In the genomic region with DNA sequence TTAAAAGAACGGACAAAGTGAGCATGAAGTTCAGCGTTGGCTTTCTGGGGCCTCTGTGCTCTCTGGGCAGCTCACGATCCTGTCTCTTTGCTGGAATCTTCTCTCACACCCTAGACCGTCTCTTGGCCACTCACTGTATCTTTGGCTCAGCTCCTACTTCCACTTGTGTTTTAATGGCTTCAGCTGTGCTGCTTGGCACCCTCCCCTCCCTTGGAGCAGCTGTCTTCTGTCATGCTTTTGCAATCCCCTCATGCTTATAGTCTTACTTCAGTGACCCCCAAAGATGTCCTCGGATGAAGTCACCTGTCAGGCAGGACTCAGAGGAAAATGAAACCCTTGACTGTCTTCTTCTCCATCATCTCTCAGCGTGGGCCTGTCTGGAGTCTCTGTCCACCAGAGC, we compare ENCODE assay signal across 13 mouse cellular contexts.
A peak's percentile ranks its signal among the peaks of the same experiment; 100 is the strongest.
DNase-seq lines count a peak whose midpoint lies in the region; ATAC-seq and TF ChIP-seq lines count a peak whose summit lies in the region.
"Had no signal": no experiment of that assay in that cellular context is flagged by ENCODE, and none has a peak within 500 bp of the region (broad histone marks: within the 10 kb centered on the region; RNA-seq: fewer than 3 reads in every experiment).

No protein-coding gene starts in this region.

- WGBS in kidney, postnatal 0 days: 61% methylated on average over 6 of the region's 6 CpGs

- no peak overlapping the region for H3K9ac ChIP-seq in kidney, postnatal 0 days (ENCODE audit: low read depth, low read length)
- H3K9ac ChIP-seq: hindbrain, embryonic 15.5 days; limb, embryonic 13.5 days had no signal

- DNase-seq in cerebellum, postnatal 14 days: peak; percentile 56 to 68
- DNase-seq in cerebellum, adult 9-10 months: no peak
- peak; percentile 50 for DNase-seq in kidney, postnatal 0 days (ENCODE audit: low spot score)
- no peak for DNase-seq in kidney, adult 18-20 months
- DNase-seq in gastrocnemius, postnatal 14 days: peak; percentile 77
- DNase-seq in lung, postnatal 10 days: peak; percentile 58
- no peak for DNase-seq in adipocyte (ENCODE audit: low spot score)
- no peak for DNase-seq in frontal cortex, postnatal 36 days (ENCODE audit: low spot score in 2 of 2)
- DNase-seq: thymus, postnatal 4 days had no signal

- no peak overlapping the region for H3K4me3 ChIP-seq in kidney, postnatal 0 days (replicated peaks; ENCODE audit: low read depth, low read length)
- H3K4me3 ChIP-seq: hindbrain, embryonic 15.5 days; limb, embryonic 13.5 days had no signal

- no peaks in the 10 kb centered on the region for H3K36me3 ChIP-seq in kidney, postnatal 0 days (ENCODE audit: insufficient read depth, low read length)
- H3K36me3 ChIP-seq: hindbrain, embryonic 15.5 days; limb, embryonic 13.5 days had no signal

- intact Hi-C loops in gastrocnemius, postnatal 14 days (cut with DNase I; ENCODE audit: low total_unique reads): no loop called here

- no peaks in the 10 kb centered on the region; the same call in none of the 2 replicates for H3K4me1 ChIP-seq in kidney, postnatal 0 days (replicated peaks; ENCODE audit: insufficient read depth, low read length)
- H3K4me1 ChIP-seq: hindbrain, embryonic 15.5 days had no signal

- TF ChIP-seq CTCF in kidney, postnatal 0 days (IDR thresholded peaks at IDR 0.05; ENCODE audit: low read depth): no peak

- no peak for ATAC-seq in kidney, postnatal 0 days (replicated peaks; ENCODE audit: low FRiP score, low read depth)
- ATAC-seq: activated CD4-positive, CD25-positive, alpha-beta regulatory T cell, adult 4 months had no signal

- no peak overlapping the region for H3K27ac ChIP-seq in kidney, postnatal 0 days
- H3K27ac ChIP-seq: hindbrain, embryonic 15.5 days; limb, embryonic 13.5 days had no signal

- no peak overlapping the region for H3K4me2 ChIP-seq in kidney, postnatal 0 days (ENCODE audit: low read length)
- H3K4me2 ChIP-seq: hindbrain, embryonic 15.5 days; limb, embryonic 13.5 days had no signal

- no peaks in the 10 kb centered on the region for H3K27me3 ChIP-seq in kidney, postnatal 0 days (ENCODE audit: insufficient read depth, low read length)
- H3K27me3 ChIP-seq: hindbrain, embryonic 15.5 days; limb, embryonic 13.5 days had no signal

- H3K9me3 ChIP-seq in kidney, postnatal 0 days (replicated peaks; ENCODE audit: low read length): no peaks in the 10 kb centered on the region
- H3K9me3 ChIP-seq: G1E; hindbrain, embryonic 15.5 days; limb, embryonic 13.5 days had no signal

Comparison
In these comparisons a context has a peak if more than half of its experiments do, and no peak if none do; other contexts are left out.
1. DNase-seq: peak in cerebellum, postnatal 14 days (2 of 2), kidney, postnatal 0 days (single experiment), gastrocnemius, postnatal 14 days (single experiment) and lung, postnatal 10 days (single experiment); none in cerebellum, adult 9-10 months (single experiment), kidney, adult 18-20 months (single experiment), adipocyte (single experiment) and frontal cortex, postnatal 36 days (0 of 2).